Mouse (Mus musculus) MEL-GATA-1-ER (cell line): ENCODE measurements around the gene Setd6.

ENCODE experiments used
- DNase-seq: peaks from one replicate; pipeline ENCODE4 v3.0.0-alpha.2; 2012; ENCODE audit warnings: low read depth; ENCODE audit errors: extremely low read depth

Gene Setd6

DNA sequence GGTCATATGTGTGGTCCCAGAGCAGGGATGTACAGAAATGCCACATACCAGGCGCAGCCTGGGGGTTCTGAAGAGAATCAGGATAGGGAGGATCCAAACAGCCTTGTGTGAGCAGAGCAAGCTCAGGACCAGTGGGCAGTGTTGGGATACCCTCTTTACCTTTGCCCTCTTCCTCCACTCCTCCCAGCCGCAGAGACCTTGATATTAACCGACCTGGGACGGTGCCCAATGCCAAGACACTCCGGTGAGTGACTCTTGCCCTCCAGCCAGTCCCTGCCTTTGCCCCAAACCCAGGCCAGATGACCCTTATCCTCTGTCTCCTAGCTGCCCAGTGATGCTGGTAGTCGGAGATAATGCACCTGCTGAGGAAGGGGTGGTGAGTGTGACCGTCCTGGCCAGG, 6.1 kb upstream of the Setd6 start:
- DNase-seq, result no peak

GRCm38 (mm10) chr8:95711029-95711428, 4.7 kb upstream of the Setd6 start:
- DNase-seq, result no peak

DNA sequence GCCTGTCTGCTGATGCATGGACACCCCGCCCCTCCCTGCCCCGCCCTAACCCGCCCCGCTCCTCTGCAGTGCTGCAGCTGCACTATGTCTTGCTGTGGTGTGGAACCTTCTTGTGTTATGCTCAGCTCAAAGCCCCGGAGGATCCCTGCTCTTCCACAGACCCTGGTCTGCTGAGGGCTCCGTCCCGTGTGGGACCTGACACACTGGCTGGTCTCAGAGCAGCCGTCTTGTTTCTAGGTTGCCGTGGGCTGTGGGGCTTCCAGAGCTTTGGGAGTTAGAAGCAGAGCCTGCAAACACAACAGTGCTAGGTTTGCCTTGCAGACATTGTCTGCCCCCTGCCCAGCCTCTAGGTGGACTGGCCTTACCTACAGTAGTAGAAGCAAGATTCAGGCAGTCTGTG, 3.3 kb upstream of the Setd6 start:
- no peak for DNase-seq

DNA sequence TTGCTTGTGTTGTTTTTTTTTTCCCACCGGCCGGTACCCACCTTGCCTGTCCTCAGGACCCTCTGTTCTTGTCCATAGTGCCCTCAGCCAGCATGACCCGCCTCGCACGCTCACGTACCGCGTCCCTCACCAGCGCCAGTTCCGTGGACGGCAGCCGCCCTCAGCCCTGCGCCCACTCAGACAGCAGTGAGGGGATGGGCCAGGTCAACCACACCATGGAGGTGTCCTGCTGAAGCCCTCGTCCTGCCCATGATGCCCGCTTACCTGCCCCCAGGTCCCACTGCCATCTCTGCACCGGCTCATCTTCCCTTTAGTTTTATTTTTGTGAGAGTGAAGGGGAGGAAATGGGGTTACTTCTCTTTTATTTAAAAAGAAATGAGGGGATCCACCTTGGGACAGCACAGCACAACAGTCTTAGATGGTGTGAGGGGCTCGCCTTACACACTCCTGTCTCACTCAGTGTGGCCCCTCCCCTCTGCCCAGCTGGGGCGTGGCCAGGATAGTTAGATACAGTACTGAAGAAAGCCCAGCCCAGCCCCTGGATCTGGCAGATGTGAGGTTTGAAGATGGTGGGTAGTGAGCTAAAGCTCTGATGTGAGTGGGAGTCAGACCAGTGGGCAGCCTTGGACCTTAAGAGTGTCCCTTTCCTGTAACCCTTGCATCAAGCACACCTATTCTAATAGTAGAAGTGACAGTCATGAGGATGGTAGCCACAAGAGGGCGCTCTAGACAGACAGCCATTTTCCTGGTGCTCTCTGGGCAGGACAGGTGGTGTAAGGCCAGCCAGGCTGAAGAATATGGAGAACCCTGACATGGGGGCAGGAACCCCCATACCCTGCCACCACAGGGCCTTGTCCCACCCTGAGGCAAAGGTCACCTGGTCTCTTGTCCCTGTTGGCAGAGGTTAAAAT, 2.3 kb upstream of the Setd6 start:
- peak; percentile 55 for DNase-seq

DNA sequence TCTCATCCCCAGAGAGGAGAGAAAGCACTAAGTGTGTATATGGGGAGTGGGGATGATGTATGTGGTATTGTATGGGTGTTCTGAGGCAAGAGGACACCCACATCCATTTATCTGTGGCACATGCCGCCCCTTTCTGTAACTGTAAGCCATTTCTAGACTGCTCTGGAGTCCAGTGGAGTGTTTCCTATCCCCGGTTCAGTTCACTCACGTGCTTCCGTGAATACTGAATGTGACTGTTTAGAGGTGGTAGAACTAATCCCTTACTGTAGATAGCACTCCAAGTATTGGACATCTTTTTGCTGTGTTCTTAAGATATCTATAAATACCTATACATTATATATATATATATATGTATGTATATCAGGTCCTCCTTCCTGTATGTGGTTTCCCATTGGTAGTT, 1.3 kb upstream of the Setd6 start:
- no peak for DNase-seq

DNA sequence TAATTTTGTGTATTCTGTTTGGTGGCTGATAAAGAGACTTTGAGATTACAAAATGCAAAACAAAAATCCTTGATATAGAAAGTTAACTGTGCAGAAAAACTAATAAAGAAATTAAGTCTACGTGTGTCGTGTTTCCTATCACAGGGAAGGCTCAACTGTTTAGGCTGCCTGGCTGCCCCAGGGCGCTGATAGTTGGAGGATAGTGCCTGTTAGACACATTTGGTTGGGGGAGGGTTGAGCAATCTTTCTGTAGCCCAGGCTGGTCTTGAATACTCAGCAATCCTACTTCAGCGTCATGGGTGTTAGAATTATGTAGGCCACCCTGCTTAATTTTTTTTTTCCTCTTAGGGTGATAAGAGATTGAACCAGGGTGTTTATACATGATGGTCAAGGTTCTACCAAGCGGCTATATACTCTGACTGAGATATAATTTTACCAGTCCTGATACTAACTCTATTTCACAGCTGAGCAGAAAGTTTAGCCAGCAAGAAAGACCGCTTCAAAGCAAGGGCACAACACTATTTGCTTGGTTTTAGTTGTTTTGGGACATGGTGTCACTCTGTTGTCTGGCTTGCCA, 756 bp upstream of the Setd6 start:
- DNase-seq, result no peak

GRCm38 (mm10) chr8:95716546-95717335, 1.1 kb downstream of the Setd6 start:
- peak; percentile 33 for DNase-seq

GRCm38 (mm10) chr8:95727625-95728024, 11.9 kb downstream of the Setd6 start:
- no peak for DNase-seq

DNA sequence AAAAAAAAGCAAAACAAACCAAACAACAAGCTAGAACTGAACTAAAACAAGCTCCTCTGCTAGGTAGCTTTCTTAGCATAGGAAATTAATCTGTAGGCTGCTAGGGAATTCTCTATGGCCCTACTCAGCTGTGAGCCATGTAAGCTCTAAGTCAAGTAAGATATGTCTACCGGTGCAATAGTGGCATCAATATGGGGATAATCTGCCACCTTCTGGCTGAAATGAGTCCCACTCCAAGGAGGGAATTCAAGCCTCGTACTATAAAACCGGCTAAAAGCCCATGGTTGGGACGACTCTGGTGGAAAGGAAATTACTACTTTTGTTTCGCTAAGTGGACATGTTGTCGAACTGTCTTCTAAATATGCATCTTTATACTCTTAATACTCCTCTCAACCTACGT, 22.9 kb downstream of the Setd6 start:
- no peak for DNase-seq

DNA sequence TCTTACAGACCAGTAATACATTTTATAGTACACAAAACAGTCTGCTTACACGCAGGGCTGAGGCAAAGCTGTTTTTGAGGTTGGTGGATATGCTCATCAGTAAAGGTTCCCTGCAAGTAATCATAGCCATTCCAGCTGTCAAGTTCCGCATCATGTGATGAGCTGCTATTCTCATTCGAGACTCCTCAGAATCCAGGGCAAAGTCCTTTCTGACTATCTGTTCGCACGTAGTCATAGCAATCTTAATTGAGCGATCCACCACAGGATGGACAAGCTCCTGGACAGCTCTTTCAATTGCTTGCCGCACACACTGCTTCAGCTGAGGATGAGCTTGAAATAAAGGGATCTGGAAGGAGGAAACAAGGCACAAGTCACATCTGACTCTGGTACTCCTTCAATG, 26.1 kb downstream of the Setd6 start:
- no peak for DNase-seq

DNA sequence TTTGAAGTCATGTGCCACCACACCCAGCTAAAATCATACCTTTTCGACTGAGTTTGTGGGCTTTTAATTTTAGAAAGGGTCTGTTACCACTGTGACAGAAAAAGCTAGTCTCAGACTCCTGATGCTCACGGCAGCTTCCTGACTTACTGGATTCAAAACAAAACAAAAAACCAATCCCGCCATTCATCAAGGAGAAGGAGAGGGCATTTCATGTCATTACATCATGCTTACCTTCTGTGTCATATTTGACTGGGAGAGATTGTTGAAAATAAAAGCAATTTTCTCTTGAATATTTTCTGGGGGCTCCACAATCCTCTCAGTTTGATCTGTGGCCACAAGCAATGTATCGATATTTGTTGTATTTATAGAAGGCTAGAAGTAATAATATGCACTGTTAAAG, 32.3 kb downstream of the Setd6 start:
- no peak for DNase-seq

DNA sequence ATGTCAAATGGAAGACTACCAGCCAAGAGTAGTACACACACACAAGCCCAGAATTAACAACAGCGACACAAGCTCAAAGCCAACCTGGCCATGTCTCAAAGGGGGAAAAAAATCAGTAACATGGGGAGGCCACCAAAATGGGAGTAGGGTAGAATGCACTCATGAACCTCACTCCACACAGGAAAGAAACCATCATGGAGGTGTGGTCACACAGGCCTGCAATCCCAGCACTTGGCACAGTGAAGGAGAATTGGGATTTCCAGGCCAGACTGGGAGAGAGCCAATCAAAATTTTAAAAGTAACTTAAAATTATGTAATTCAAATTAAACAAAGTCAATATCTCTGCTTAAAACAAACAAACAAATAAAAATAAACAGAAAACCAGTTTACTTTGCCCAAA, 36.2 kb downstream of the Setd6 start:
- DNase-seq, result no peak

DNA sequence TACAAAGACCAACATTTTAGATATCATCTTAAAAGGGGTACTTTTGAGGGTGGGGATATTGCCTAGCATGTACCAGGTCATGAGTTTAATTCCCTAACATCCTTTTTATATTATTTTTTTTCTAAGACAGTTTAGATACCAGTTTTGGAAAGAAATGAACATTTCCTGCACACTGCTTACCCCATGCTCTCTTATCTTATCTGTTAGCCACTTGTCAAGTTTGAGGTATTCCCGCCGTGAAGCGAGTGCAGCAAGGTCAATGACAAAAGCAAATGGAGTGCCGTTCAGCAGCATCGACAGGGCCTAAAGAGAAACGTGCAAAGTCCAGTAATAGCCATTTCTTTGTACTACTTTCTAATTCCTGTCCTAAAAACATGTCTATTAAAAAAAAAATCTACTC, 44.6 kb downstream of the Setd6 start:
- DNase-seq, result no peak

- DNase-seq, result no peak
Measured at GRCm38 (mm10) chr8:95764133-95764532, 48.5 kb downstream of the Setd6 start.
